Mouse (Mus musculus): Measurements from ENCODE around the gene Camsap3. TPM values are rescaled to one million over a fixed set of nuclear protein-coding genes. Genes with fewer than 3 reads are reported as not detected.

The Camsap3 gene
- total RNA-seq, 2 experiments from 2014 or later, result 0.82 TPM; not detected in 1

GRCm38 (mm10) chr8:3599219-3599618, 12.1 kb downstream of the Camsap3 start:
- ATAC-seq (replicated peaks; ENCODE audit: poor library complexity, severe bottlenecking), result no peak

GRCm38 (mm10) chr8:3600401-3600800, 13.3 kb downstream of the Camsap3 start:
- ATAC-seq (replicated peaks; ENCODE audit: poor library complexity, severe bottlenecking), result no peak

GRCm38 (mm10) chr8:3603439-3603838, 16.3 kb downstream of the Camsap3 start:
- no peak for ATAC-seq (replicated peaks; ENCODE audit: poor library complexity, severe bottlenecking)

GRCm38 (mm10) chr8:3606593-3606992, 19.5 kb downstream of the Camsap3 start:
- ATAC-seq (replicated peaks; ENCODE audit: poor library complexity, severe bottlenecking), result peak; percentile 36; the same call in 1 of the 2 replicates

- no peak for ATAC-seq (replicated peaks; ENCODE audit: poor library complexity, severe bottlenecking)
These were observed 20.7 kb downstream of the Camsap3 start for GRCm38 (mm10) chr8:3607822-3608221.

- no peak for ATAC-seq (replicated peaks; ENCODE audit: poor library complexity, severe bottlenecking)
These were observed 22.1 kb downstream of the Camsap3 start for GRCm38 (mm10) chr8:3609046-3609815.

- ATAC-seq (replicated peaks; ENCODE audit: poor library complexity, severe bottlenecking), result no peak
These were observed 22.7 kb downstream of the Camsap3 start for GRCm38 (mm10) chr8:3609816-3610150.

- peak; percentile 95 for ATAC-seq (replicated peaks; ENCODE audit: poor library complexity, severe bottlenecking)
These were observed 34.3 kb downstream of the Camsap3 start, which contains the start of the genes Xab2 and Pet100 for GRCm38 (mm10) chr8:3621199-3621970. Xab2 (minus strand) TSS chr8:3621316. Pet100 (plus strand) TSS chr8:3621548.

- ATAC-seq (replicated peaks; ENCODE audit: poor library complexity, severe bottlenecking), result no peak
These were observed 35.0 kb downstream of the Camsap3 start for GRCm38 (mm10) chr8:3622119-3622518.

- ATAC-seq (replicated peaks; ENCODE audit: poor library complexity, severe bottlenecking), result no peak
These were observed 38.4 kb downstream of the Camsap3 start, which contains the start of gene Pcp2 for GRCm38 (mm10) chr8:3625445-3625844. Pcp2 (minus strand) TSS chr8:3625545.

- ATAC-seq (replicated peaks; ENCODE audit: poor library complexity, severe bottlenecking), result no peak; the same call in 1 of the 2 replicates
These were observed 39.9 kb downstream of the Camsap3 start for GRCm38 (mm10) chr8:3626971-3627370.

GRCm38 (mm10) chr8:3628014-3628413, 40.9 kb downstream of the Camsap3 start:
- peak; percentile 45 for ATAC-seq (replicated peaks; ENCODE audit: poor library complexity, severe bottlenecking)

- ATAC-seq (replicated peaks; ENCODE audit: poor library complexity, severe bottlenecking), result peak; percentile 90
These were observed 43.8 kb downstream of the Camsap3 start, which contains the start of gene Stxbp2 for GRCm38 (mm10) chr8:3630647-3631477. Stxbp2 (plus strand) TSS chr8:3630955.

GRCm38 (mm10) chr8:3631478-3631875, 44.4 kb downstream of the Camsap3 start:
- ATAC-seq (replicated peaks; ENCODE audit: poor library complexity, severe bottlenecking), result peak; percentile 45

- peak; percentile 76 for ATAC-seq (replicated peaks; ENCODE audit: poor library complexity, severe bottlenecking)
These were observed 58.7 kb downstream of the Camsap3 start for GRCm38 (mm10) chr8:3645804-3646203.

GRCm38 (mm10) chr8:3646824-3647531, 59.9 kb downstream of the Camsap3 start:
- ATAC-seq (replicated peaks; ENCODE audit: poor library complexity, severe bottlenecking), result peak; percentile 24

GRCm38 (mm10) chr8:3647561-3647960, 60.5 kb downstream of the Camsap3 start:
- no peak for ATAC-seq (replicated peaks; ENCODE audit: poor library complexity, severe bottlenecking)

GRCm38 (mm10) chr8:3648268-3648667, 61.2 kb downstream of the Camsap3 start:
- peak; percentile 70 for ATAC-seq (replicated peaks; ENCODE audit: poor library complexity, severe bottlenecking)

- ATAC-seq (replicated peaks; ENCODE audit: poor library complexity, severe bottlenecking), result peak; percentile 23
These were observed 61.9 kb downstream of the Camsap3 start for GRCm38 (mm10) chr8:3648990-3649389.

GRCm38 (mm10) chr8:3652845-3653244, 65.8 kb downstream of the Camsap3 start:
- no peak for ATAC-seq (replicated peaks; ENCODE audit: poor library complexity, severe bottlenecking)
